Mouse (Mus musculus): Measurements from ENCODE around the gene Actl10. TPM values are rescaled to one million over a fixed set of nuclear protein-coding genes. Genes with fewer than 3 reads are reported as not detected.

The Actl10 gene
- under 1 TPM in 1 of 2 experiments, not detected in 1; 0.26 TPM for total RNA-seq (2021)

DNA sequence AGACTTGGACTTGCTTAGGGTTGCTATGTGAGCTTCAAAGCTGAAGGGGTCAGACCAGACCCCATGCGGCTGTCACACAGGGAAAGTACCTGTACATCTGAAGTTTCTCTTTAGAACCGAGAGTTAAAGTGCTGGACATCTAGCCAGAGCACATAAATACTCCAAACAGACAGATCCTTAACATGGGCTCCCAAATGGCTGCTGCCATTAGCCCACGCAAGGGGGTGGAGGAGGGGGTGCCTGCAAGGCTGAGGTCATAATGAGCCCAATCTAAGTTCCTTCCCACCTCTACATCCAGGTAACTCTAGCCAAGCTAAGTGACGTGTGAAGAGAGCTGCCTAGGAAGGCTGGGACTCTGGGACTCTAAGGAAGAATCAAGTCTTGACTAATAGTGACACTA, at the start of gene Actl10:
TSS of gene Actl10 (plus strand) at position 301 of the 400 bp plus-strand sequence.
- intact Hi-C loops (cut with DNase I) = no loop called here
- DNase-seq = no peak

DNA sequence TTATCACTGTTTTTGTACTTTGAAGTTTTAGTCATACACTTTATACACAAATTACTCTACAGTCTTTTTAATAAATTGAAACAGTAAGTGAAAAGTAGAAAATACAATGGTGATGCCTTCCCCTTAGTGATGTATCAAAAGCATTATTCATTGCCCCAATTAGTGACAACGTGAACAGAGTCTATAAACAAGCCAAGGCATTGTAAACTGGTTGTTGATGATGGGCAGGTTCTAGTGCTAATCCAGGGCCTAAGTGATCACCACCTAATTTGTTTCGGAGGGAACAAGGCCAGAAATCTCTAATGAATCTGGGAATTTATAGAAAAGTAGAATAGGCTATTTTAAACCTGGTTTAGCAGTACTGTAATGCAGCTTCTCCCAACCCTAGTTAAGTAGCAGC, 44.5 kb upstream of the Actl10 start:
- intact Hi-C loops (cut with DNase I) = no loop called here
- DNase-seq = no peak

DNA sequence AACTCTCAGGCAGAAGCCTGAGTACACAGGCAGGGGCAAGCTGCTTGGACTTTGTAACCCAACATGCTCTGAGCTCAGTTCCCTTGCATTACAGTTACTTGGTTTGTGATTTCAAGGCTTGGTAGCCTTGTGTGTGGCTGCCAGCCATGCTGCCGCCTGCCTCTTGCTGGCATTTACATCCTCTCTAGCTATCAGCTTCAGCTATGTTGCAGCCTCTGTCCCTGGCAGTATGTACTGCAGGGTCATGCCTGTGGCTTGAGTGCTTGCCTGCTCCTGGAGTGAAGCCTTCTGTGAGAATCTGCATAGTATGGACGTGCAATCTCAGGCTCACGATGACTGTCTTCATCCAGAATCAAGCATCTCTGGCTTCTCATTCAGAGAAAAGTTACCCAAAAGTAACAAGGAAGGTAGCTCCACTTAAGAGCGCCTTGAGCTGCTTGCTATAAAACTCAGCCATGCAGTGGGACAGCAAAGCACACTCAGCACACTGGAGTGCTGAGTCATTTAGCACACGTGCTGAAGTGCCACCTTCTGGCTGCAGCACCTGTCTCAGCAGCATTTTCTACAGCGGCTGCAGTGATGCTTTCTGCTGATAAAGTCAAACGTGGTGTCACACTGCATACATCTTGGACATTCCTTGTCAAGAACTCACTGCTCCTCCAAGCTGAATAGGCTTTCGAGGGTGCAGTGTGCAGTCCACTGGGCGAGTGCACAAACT, 43.9 kb upstream of the Actl10 start:
- DNase-seq = peak; percentile 18
- intact Hi-C loops (cut with DNase I) = no loop called here

DNA sequence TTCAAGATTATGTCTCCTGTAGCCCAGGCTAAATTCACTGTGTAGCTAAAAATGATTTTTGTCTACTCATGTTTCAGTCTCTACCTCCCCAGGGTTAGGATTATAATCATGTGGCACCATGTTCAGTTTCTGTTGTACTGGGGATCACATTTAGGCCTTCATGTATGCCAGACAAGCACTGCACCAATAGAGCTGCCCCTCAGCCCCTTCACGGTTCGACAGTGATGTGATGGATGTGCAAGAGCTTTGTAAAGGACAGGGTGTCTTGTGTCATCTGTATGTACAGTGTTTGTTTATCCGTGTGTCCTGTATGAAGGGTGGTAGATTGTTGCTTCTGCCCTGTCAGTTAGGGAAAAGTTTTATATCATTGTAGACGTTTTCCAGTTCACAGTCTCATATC, 43.1 kb upstream of the Actl10 start:
- no peak for DNase-seq
- intact Hi-C loops (cut with DNase I) = no loop called here

DNA sequence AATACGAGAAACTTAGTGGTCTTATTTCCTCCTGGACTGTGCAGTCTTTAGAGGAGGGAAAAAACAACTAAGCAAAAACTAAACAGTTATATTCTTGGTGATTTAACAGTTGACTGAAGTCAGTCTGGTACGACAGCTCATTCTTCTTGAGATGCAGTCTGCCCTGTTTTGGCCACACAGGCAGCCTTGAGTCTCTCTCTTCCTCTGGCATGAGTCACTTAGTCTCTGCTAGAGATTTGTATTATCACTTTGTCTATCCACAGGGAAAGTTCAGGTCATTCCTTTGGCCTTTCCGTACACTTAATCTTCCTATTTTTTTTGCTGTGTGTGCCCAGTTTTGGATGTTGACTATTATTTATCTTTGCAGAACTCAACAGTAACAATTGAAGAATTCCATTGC, 41.4 kb upstream of the Actl10 start:
- intact Hi-C loops (cut with DNase I) = no loop called here

DNA sequence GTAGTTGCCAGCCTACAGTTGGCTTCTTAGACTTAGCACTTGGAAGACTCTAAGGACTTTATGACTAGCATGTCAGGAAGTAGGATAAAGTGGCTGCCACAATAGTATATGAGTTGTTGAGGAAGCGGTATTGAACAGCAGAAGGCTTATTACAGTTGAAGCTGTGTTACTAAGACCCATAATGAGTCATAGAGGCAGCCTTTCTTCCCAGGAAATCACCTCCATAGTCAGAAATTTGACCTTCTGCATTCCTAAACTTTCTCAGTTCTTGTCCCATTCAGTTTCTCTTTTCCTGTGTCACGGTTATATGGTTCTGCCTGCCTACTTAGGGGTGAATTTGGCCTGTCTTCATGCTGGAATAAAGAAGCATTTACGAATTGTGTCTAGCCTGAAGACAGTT, 34.6 kb upstream of the Actl10 start:
- intact Hi-C loops (cut with DNase I) = no loop called here
- no peak for DNase-seq

More for the DNA sequence above, 41.4 kb upstream of the Actl10 start:
- DNase-seq = no peak

DNA sequence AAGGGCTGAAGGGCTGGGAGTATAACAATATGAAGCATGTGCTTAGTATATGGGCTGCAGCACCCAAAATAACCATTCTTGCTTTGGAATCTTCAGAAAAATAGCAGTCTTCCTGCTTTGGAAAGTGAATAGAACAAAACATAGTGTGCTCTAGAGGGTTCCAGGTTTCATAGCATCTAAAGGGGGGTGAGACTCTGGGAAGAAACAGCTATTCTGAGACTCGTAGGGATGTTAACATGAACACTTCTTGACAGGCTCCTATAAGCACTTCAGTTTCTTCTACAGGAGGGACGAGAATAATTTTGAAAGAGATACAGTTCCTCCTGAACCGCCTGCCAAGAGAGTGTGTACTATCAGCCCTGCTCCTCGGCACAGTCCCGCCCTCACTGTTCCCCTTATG, 34.2 kb upstream of the Actl10 start:
- DNase-seq = no peak
- intact Hi-C loops (cut with DNase I) = no loop called here

DNA sequence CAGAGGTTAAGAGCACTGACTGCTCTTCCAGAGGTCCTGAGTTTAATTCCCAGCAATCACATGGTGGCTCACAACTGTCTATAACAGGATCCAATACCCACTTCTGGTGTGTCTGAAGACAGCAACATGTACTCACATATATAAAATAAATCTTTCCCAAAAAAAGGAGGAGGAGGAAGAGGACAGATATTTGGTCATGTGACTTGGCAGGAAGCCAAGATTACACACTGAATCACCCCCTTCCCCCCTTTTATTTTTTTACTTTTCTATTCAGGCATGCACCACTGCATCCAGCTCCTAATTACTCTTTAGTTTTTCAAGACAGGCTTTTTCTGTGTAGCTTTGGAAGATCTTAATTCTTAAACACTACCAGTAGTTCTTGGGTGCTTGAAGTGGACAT, 30.1 kb upstream of the Actl10 start:
- no peak for DNase-seq
- intact Hi-C loops (cut with DNase I) = no loop called here

DNA sequence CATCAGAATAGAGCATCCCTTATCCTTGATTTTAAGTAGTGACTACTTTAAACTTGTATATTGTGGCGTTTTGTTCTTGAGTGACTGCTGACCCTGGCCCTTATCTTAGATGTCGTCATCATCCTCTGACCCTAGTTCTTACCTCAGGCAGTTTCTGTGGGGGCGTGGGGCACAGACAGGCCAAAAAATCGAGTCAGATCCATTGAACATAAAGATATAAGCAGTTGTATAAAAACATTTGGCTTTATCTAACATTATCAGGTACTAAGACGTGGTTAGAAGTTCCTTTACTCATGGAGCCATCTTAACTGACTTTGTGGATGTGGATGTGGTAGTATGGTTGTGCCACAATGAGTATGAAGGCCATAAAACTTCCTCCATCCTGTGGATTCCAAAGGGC, 29.2 kb upstream of the Actl10 start:
- DNase-seq = no peak
- intact Hi-C loops (cut with DNase I) = no loop called here

DNA sequence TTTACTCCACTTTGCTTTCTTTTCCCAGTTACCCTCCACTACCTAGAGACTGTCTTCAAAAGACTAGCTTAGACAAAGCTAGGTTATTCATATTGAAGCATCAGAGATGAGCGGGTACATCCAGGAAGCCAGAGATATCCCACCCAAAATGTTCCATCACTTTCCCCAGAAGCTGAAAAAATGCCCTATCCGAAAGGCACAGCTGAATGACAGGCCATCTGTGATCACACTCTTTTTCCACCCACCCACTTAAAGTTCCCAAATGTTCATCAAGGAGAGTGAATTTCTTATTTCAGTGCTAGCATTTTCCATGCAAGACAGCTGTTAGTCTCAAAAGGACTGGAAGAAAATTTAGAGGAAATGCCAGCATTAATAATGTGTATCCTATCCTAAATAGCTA, 26.3 kb upstream of the Actl10 start:
- intact Hi-C loops (cut with DNase I) = no loop called here
- DNase-seq = no peak

DNA sequence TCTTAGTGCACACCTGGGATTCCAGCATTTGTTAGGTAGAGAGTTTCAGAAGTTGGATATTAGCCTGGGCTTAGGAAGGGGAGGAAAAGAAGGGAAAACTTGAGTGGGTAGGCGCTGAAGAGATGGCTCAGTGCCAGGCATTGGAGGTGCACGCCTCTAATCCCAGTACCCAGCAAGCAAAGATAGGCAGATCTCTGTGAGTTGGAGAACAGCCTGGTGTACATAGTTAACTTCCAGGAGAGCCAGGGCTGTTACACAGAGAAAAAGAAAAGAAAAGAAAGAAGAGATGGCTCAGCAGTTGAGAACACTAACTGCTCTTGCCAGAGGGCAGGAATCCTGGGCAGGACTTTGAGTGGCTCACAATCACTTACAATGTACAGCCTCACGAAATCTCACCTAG, 25.0 kb upstream of the Actl10 start:
- no peak for DNase-seq
- intact Hi-C loops (cut with DNase I) = no loop called here

DNA sequence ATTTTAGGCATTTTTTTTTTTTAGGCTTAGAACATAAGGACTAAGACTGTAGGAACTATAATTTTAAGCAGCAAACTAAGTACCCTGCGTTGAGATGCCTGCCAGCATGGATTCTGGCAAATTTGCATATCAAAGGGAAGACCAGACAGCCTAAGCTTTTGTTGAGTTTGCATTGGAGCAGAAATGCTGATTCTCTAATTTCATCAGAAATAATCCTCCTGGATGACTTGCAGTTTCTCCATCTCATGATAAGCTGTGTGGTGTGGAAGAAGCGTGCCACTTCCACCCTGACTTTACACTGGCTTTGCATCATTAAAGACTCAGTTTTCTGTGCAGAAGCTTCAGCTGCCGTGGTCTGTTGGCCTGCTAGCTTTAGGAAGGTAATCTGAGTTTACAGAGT, 18.7 kb upstream of the Actl10 start:
- intact Hi-C loops (cut with DNase I) = no loop called here
- no peak for DNase-seq

DNA sequence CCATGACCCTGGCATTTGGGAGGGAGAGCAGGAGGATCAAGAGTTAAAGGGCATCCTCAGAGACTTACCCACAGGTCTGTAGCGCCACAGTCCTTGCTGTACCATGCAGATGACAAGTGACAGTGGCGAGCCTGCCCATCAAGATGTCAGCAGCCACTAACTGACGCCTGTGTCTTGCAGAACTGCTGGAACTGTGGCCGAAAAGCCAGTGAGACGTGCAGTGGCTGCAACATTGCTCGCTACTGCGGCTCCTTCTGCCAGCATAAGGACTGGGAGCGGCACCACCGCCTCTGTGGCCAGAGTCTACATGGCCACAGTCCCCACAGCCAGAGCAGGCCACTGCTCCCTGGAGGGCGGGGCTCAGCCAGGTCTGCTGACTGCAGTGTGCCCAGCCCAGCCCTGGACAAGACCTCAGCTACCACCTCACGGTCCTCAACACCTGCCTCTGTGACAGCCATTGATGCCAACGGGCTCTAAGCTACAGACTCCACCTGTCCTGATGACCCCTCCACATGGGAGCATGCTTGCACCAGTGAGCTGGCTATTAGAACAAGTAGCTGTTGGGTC, 16.8 kb upstream of the Actl10 start:
- DNase-seq = no peak
- intact Hi-C loops (cut with DNase I) = no loop called here

DNA sequence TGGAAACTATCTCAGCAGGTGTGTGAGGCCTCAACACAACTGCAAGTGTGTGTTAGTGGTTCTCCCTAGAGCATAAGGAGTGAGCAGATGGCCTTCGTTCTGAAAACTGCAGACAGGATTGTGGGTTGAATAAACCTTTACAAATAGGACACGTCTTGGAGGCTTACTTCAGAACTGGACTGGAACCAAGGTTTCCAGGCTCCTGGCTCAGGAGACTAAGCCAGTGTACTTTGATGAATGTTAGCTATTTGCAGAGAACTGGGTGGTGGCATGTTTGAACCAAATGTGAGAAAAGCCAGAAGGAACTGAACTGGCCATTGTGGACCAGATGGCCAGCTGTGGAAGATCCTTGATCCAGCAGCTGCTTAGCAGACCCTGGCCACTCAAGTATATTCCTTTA, 13.3 kb upstream of the Actl10 start:
- no peak for DNase-seq
- intact Hi-C loops (cut with DNase I) = loop anchor here (2.0 kb wide), 1 partner anchor 122 kb away; no protein-coding TSS in a partner anchor

DNA sequence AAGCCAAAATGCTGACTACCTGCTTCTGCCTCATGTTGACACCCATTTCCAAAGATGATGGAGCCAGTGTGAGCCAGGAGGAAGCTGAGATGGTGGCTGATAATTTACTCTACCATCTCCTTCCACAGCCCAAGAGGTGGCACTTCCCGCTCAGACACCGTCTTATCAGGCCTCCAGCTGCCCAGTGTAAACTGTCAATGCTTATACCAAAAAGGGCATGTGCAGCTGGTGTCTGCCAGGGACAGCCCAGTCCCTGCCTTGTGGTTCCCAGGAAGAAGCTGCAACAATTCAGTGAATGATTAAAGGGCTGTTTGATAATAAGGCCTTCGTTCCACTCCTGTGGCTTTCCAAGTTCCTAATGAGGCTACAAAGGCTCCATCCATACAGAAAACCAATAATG, 12.9 kb upstream of the Actl10 start:
- intact Hi-C loops (cut with DNase I) = loop anchor here (2.0 kb wide), 1 partner anchor 122 kb away; no protein-coding TSS in a partner anchor
- no peak for DNase-seq

DNA sequence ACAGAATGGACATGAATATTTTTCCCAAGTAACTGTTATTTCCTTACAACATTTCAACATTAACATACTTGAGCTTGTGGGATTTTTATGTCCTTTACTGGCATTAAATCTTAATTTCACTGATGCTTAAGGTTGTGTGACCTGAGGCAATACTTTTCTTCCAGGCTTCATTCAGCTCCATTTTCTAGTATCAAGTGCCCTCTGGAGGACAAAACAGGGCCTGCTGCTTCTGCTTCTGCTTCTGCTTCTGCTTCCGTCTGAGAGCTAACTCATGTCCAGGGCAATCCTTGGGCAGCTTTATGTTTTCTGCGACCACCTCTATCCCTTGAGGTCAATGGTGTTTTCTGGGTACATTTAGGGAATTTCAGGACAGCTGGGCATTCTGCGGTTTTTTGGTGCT, 11.9 kb upstream of the Actl10 start:
- intact Hi-C loops (cut with DNase I) = loop anchor here (2.0 kb wide), 1 partner anchor 123 kb away; no protein-coding TSS in a partner anchor
- DNase-seq = peak; percentile 52

DNA sequence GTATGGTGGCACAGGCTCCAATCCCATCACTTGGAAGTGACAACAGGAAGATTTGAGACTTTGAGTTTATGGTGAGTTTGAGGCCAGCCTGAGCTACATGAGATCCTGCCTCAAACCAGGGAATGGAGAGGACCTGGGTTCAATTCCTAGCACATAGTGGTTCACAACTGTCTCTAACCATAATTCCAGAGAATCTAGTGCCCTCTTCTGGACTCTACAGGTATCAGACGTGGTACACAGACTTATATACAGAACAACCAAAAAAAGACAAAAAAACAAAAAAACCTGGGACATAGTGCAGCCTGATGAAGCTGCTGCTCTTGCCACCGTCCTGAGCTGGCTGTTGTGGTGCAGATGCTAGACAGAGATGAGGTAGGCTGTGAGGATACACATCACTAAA, 9.9 kb upstream of the Actl10 start:
- DNase-seq = no peak
- intact Hi-C loops (cut with DNase I) = no loop called here

DNA sequence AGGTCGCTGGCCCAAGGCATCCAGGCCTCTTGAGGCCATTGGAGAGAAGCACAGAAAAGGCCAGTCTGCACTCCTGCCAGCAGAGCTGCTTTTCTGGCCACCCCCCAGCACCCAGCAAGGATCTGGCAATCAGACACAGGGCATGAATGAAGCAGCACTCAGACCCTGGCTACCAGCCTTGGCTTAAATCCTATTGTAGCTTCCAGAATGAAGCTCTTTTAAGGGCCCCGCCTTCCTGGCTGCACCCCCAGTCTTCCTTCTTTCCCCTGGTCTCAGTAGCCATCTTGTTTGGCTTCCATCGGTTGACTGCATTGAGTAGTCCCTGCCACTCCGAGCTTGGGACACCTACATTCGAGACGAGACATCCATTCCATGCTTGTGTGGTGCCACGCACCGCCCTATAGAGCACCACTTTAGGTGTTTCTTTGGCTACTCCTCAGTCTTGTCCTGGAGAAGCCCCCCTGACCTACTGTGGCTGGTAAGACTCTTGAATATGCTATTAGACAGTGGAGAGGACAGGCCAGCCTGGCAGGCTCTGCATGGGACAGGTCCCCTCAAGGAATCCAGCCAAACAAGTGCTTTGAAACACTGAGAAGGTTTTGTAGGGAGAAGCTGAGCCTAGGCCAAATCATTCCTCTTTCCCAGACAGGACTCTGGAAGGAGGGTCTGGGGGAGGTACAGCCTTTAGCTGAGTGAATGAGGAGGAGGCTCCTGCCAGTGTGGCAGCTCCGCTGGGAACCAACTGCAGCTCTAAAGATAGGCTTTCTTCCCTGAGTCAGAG, 7.8 kb upstream of the Actl10 start:
- intact Hi-C loops (cut with DNase I) = no loop called here
- peak; percentile 97 for DNase-seq

DNA sequence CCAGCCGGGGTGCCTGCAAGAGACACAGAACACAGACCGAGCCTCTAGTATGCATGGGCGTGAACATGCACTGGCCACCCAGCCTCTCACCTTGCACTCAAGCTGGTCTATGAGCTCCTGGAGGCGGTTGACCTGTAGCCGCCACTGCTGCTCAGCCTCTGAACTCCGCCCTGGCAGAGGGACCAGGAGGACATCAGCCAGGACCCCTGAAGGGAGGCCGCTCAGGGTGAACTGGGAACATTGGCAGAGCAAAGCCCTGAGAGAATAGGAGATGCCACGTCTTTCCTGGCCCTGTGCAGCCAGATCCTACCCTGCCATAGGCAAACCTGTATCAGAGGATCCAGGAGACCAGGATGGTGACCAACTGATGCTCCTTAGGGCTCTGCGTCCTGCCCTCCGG, 4.9 kb upstream of the Actl10 start, which contains the start of gene 1700003F12Rik:
TSS of gene 1700003F12Rik (plus strand) at position 375 of the 400 bp plus-strand sequence.
- intact Hi-C loops (cut with DNase I) = no loop called here

DNA sequence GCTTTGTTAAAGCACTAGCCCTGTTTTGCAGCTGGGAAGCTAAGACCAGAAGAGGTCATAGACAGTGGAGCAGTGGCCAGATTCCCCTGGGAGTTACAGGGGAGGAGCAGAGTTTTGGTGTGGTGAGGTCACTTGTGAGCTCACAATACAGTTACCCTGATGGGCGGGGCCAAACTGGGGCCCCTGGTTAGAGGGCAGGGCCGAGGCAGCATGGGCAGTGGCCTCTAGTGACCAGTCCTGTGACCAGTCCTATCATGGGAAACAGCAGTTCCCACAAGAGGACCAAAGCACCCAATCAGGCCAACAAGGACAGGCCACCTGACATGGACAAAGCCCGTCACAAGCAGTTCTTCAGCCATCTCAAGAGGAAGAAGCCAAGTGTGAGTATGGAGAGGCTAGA, 2.9 kb upstream of the Actl10 start:
- DNase-seq = no peak
- intact Hi-C loops (cut with DNase I) = no loop called here

More for the DNA sequence above, 4.9 kb upstream of the Actl10 start, which contains the start of gene 1700003F12Rik:
- DNase-seq = no peak

DNA sequence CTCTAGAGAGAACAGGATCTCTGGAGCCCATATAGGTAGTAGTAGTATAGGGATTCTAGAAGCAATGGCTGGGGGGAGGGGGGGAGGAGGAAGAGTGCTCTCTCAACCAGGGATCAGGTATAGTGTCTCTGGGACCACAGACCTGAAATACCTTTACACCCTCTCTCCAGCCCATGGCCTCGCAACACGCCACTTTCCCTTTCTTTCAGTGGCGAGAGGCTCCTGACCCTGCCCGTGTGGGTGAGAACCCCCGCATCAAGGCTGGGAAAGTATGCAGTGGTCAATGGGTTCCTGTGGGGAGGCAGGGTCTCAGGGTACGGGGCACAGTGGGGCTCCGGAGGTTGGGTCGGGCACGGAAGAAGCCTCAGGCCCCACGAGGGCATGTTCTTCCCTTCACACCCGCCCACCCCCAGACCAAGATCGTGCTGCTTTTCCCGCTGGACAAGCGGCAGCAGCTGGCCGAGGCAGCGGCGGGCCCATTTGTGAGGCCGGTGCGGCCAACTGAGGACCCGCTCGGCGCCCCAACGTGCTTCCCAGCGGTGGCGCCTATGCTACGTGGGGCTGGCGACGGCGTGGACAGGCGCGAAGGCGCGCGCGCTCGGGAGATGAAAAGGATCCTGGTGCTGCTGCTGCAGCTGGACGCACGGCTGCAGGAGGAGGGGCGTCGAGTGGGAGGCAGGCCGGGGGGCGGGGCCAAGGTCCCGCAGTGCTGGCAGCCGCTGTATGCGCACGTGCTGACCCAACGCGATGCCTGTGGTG, 2.3 kb upstream of the Actl10 start:
- intact Hi-C loops (cut with DNase I) = no loop called here
- DNase-seq = peak; percentile 80
